Mouse (Mus musculus) neutrophil, adult 5-6 weeks (primary cell): Measurements from ENCODE around the gene Tceal3. TPM values are rescaled to one million over a fixed set of nuclear protein-coding genes. Genes with fewer than 3 reads are reported as not detected.
"Not testable (repeated sequence)": the region's sequence is repeated elsewhere in the genome, so short reads cannot be mapped to it uniquely, and the experiment has no call there.

Experiments used
- ATAC-seq: fragments of 151-379, 151-347 bp; 2 replicates; pipeline ENCODE4 v1.8.0; 2017; ENCODE audit warnings: mild to moderate bottlenecking, moderate TSS enrichment; ENCODE audit not compliant: insufficient number of reproducible peaks, poor library complexity, low FRiP score, severe bottlenecking; ENCODE audit errors: extremely low read depth
- total RNA-seq: library from RNA; stranded (forward); fragments of 200-1000 nt; gene quantifications from 2 replicates; pipeline ENCODE4 v1.2.3, GENCODE M21; 2017

The Tceal3 gene
- not detected in 2 replicates for total RNA-seq

DNA sequence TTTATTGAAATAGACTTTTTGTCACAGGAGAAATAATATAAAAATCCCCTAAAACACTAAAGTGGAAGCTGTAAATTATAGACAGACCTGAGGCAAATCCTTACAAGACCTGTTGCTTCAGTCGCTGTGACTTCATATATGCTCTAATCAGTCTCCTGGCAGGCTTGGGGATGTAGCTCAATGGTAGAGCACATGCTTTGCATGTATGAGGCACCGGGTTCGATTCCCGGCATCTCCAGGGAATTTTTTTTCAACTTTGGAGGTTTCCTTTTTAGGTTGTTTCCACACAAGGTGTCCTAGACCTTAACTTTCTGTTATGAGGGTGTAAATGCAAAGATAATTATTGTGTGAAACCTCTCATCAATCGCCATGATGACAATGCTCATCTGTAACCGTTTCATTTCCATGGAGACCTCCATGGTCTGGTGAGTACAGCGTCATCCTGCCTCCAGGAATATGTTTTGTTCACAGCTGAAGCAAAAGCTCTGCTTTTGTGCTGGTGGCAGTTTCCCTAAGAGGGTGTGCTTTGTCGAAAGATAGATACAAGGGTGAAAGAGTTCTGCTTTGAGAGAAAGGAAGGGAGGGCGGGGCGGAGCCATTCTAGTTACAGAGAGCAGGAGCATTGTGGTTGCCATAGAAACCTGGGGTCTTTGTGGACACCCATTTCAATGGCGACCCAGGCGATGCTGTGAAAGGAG, at the start of gene Tceal3:
TSS of gene Tceal3 (plus strand) at position 644 of the 698 bp plus-strand sequence.
- ATAC-seq: no peak

GRCm38 (mm10) chrX:136543956-136544355, 46.7 kb upstream of the Tceal3 start, which contains the start of gene Kir3dl2:
TSS of gene Kir3dl2 (minus strand) at chrX:136544056.
- not testable (repeated sequence) for ATAC-seq

- not testable (repeated sequence) for ATAC-seq
Observed at GRCm38 (mm10) chrX:136569094-136569493, 21.5 kb upstream of the Tceal3 start.

GRCm38 (mm10) chrX:136584617-136585016, 6.0 kb upstream of the Tceal3 start:
- no peak for ATAC-seq

DNA sequence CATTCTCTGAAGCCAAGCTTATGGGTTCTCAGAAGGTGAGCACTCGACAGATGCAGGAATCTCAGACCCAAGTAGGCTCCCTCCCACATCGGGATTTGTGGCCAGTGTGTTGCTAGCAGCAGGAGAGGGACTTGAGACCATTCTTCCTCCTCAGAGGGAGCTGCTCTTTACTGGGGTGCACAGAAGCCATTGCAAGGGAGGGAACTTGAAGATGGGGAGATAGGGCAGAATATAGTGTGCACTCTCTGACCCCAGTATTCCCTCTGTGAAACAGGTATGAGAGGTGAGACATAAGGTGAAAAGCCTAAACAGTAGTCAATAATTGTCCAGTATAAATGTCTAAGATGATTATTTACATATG, 235 bp downstream of the Tceal3 start:
- no peak for ATAC-seq

DNA sequence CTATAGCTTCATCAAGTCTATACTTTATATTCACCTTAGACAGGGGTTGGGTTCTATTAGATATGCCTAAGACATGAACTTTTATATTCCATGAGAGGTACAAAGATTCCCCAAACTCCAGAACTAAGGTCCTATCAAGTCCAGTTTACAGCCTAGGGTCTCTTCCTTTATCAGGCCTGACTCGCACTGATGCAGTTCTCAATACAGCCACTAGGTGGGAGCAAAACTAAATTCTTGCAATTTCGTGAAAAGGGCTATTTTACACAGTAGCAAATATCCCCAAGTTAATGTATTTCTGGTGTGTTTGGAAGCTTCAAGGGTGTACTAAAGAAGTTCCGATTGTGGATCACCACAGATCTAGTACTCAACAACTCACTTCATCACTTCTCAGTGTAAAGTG, 8.8 kb downstream of the Tceal3 start:
- ATAC-seq: no peak

- ATAC-seq: no peak
Observed at GRCm38 (mm10) chrX:136606951-136607350, 16.3 kb downstream of the Tceal3 start.

- ATAC-seq: no peak
Observed at GRCm38 (mm10) chrX:136607395-136607794, 16.8 kb downstream of the Tceal3 start.

GRCm38 (mm10) chrX:136611346-136611745, 20.7 kb downstream of the Tceal3 start:
- ATAC-seq: no peak

GRCm38 (mm10) chrX:136615889-136616288, 25.2 kb downstream of the Tceal3 start:
- not testable (repeated sequence) for ATAC-seq

DNA sequence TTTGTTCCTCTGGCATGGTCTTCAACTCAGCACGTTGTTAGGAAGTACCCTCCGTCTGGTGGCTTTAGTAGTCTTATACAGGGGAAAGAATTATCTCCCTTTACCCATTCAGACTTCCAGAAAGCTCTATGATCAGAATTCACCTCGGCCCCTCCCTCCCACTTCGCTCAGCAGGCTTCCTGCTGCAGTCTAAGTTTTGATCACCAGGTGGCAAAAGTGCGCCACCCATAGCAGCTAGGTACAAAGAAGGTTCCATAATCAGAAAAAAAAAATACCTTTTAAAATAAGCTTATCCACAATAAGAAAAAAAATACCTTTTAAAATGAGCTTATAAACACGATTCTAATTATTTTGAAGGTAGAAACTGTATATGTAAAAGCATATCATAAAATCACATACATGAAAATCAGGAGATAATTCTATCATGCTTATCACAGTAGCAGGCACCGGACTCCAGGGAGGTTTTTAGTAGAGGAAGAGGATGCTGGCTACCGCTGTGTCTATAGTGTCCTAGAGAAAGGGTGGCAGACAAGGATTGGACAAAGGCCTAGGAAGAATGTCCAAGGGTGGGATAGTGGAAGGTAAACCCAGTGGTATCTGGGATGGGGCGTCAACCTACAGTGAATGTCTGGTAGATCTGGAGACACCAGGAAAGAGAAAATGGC, 34.4 kb downstream of the Tceal3 start:
- no peak for ATAC-seq

DNA sequence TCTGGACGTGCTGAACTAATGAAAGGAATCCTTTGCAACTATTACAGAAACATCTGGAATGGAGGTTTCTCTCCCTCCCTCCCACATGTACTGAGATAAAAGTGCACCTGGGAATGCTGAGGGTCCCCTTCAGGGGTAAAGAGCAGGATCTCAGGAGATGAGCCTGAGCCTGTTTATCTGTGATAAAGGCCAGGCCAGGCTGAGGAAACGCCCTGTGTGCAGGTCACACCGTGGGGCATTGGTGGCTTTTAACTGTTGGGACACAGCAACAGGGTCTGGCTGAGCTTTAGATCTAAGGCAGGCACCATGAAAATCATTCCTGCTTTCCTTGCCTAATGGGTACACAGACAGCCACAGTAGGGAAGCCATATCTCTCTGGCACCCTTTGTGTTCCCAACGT, 35.3 kb downstream of the Tceal3 start:
- ATAC-seq: no peak

- no peak for ATAC-seq
Observed at GRCm38 (mm10) chrX:136635116-136635515, 44.5 kb downstream of the Tceal3 start.

DNA sequence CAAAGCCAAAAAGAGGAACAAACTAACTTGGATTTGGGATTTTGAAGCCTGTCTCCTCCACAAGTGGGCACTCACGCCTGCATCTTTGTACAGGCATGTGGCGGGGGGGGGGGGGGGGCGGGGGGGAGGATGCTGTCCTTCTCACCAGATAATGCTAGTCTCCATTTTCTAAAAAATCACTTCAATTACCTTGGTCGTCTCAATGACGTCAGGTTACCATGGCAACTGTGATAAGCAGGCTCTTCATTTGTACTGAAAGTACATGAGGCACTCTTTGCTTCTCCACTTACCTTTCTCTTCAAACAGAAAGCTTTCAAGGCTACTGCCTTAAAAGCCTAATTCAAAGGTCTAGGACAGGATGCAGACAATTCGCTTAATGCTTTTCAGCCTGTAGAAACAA, 49.1 kb downstream of the Tceal3 start:
- no peak for ATAC-seq

- ATAC-seq: not testable (repeated sequence)
Observed at GRCm38 (mm10) chrX:136645857-136646256, 55.2 kb downstream of the Tceal3 start.

GRCm38 (mm10) chrX:136666281-136666706, 75.7 kb downstream of the Tceal3 start:
- ATAC-seq: no peak

- not testable (repeated sequence) for ATAC-seq
Observed at GRCm38 (mm10) chrX:136666762-136667464, 76.3 kb downstream of the Tceal3 start.

DNA sequence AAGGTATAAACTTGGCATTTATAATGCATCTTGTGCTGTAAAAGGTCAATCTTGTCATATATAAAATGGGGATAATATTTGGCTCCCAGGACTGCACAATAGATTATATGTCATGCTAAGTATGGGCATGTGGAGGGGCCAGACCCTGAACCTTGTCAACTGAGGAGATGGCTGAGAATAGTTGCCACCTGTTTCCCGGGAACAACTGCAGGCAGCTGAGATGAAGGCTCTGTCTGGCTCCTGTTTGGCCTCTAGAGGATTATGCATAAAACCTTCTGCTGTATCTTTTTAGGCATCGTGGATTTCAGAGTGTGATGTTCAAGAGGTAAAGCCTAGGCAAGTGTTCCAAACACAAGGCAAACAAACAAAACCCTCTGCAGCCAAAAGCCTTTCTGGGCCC, 78.2 kb downstream of the Tceal3 start:
- ATAC-seq: no peak

DNA sequence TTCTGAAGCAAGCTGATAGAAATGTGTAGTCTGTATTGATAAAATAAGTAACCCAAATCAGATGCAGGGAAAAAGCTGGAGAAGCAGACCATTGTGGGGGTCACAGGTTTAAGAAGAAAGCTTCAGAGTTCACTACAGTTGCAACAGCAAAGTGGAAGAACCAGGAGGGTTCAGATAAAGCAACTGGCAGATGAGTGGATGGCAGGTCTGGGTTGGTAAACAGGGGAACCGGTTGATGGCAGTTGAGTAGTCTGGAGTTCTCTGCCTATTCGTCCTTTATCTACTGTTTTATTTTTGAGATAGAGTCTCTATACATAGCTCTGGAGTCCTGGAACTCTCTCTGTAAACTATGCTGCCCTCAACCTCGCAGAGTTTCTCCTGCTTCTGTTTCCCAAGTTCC, 90.3 kb downstream of the Tceal3 start:
- ATAC-seq: no peak
